Mouse (Mus musculus) midbrain, embryonic 13.5 days (tissue): ENCODE results near the gene Lrrc8e. TPM values are rescaled to one million over a fixed set of nuclear protein-coding genes. Genes with fewer than 3 reads are reported as not detected.
A peak's percentile ranks its signal among the peaks of the same experiment; 100 is the strongest.

Experiments used
- ATAC-seq: fragments of 200-750 bp; cut with Nextera tagmentation; 2 replicates; pipeline ENCODE4 v1.8.0; 2017; ENCODE audit warnings: mild to moderate bottlenecking, moderate TSS enrichment, moderate library complexity
- H3K27ac ChIP-seq: fragments of 300-500 bp; sonication (generic); 2 replicates; pipeline ENCODE4 v1.5.1; 2015; ENCODE audit warnings: inconsistent platforms, mild to moderate bottlenecking, moderate library complexity
- H3K27me3 ChIP-seq: fragments of 300-500 bp; sonication (generic); 2 replicates; pipeline ENCODE4 v1.6.1; 2015; ENCODE audit warnings: mild to moderate bottlenecking, inconsistent platforms
- H3K36me3 ChIP-seq: fragments of 300-500 bp; sonication (generic); 2 replicates; pipeline ENCODE4 v1.6.1; 2015; ENCODE audit warnings: mild to moderate bottlenecking, inconsistent platforms
- H3K4me1 ChIP-seq: fragments of 300-500 bp; sonication (generic); replicated peaks from 2 replicates; pipeline ENCODE4 v1.6.1; 2015; ENCODE audit warnings: inconsistent platforms
- H3K4me2 ChIP-seq: fragments of 300-500 bp; sonication (generic); replicated peaks from 2 replicates; pipeline ENCODE4 v1.6.1; 2015; ENCODE audit warnings: moderate library complexity, mild to moderate bottlenecking, inconsistent platforms
- H3K4me3 ChIP-seq: fragments of 300-500 bp; sonication (generic); replicated peaks from 2 replicates; pipeline ENCODE4 v1.5.1; 2015; ENCODE audit warnings: mild to moderate bottlenecking, inconsistent platforms
- H3K9ac ChIP-seq: fragments of 300-500 bp; sonication (generic); replicated peaks from 2 replicates; pipeline ENCODE4 v1.6.1; 2015; ENCODE audit warnings: mild to moderate bottlenecking, inconsistent platforms
- H3K9me3 ChIP-seq: fragments of 300-500 bp; sonication (generic); 2 replicates; pipeline ENCODE4 v1.6.1; 2016; ENCODE audit warnings: mild to moderate bottlenecking, inconsistent platforms
- WGBS: fragments of 180-500 bp; shearing (Covaris S2); methylation state at CpG from one replicate; pipeline ENCODE4 v1.1.7; 2015; 5-methylcytosine and 5-hydroxymethylcytosine counted together
- polyA plus RNA-seq: library from polyadenylated mRNA; unstranded; fragments of >200 nt; fragmentation: Nextera tagmentation; extraction: Ambion mirVana; gene quantifications from 2 replicates; pipeline ENCODE4 v1.2.1, GENCODE M21; 2015

The Lrrc8e gene
- polyA plus RNA-seq, 1 experiment from 2014 or later = not detected

GRCm38 (mm10) chr8:4226323-4226722 lies 304 bp upstream of the Lrrc8e start:
- WGBS = 26% methylated on average over 4 of the region's 4 CpGs
- peak; percentile 56; the same call in 1 of the 2 replicates for ATAC-seq

GRCm38 (mm10) chr8:4227919-4228318 lies 1.3 kb downstream of the Lrrc8e start:
- Histone ChIP-seq H3K27me3 (peaks cover 25% of the 10 kb centered on the region), H3K4me3 (no peak overlapping the region), H3K9me3 (no peaks in the 10 kb centered on the region), H3K4me2 (no peak overlapping the region), H3K4me1 (peaks cover 5% of the 10 kb centered on the region; the same call in 1 of the 2 replicates), H3K36me3 (no peaks in the 10 kb centered on the region), H3K9ac (no peak overlapping the region), H3K27ac (no peak overlapping the region)
- WGBS = 95% methylated on average over 4 of the region's 4 CpGs
- no peak for ATAC-seq

More at GRCm38 (mm10) chr8:4226323-4226722, 304 bp upstream of the Lrrc8e start:
- Histone ChIP-seq H3K4me3 (no peak overlapping the region), H3K4me2 (peak overlapping the region; percentile 36; the same call in 1 of the 2 replicates), H3K27me3 (peaks cover 25% of the 10 kb centered on the region), H3K27ac (no peak overlapping the region), H3K9ac (0 out of 2 replicates have a peak overlapping the region, but pooled peaks have one; percentile 25), H3K9me3 (no peaks in the 10 kb centered on the region), H3K4me1 (peaks cover 5% of the 10 kb centered on the region; the same call in 1 of the 2 replicates), H3K36me3 (no peaks in the 10 kb centered on the region)

- no peak overlapping the region for H3K9ac ChIP-seq
- H3K27me3 ChIP-seq = peaks cover 25% of the 10 kb centered on the region
- H3K4me2 ChIP-seq = no peak overlapping the region
- no peaks in the 10 kb centered on the region for H3K36me3 ChIP-seq
- no peak for ATAC-seq
- no peaks in the 10 kb centered on the region for H3K9me3 ChIP-seq
- H3K4me1 ChIP-seq = peaks cover 5% of the 10 kb centered on the region; the same call in 1 of the 2 replicates
- WGBS = 65% methylated on average over 5 of the region's 5 CpGs
- H3K27ac ChIP-seq = no peak overlapping the region
- no peak overlapping the region for H3K4me3 ChIP-seq
Measured at GRCm38 (mm10) chr8:4229784-4230183, 3.2 kb downstream of the Lrrc8e start.

GRCm38 (mm10) chr8:4230612-4231351 lies 4.2 kb downstream of the Lrrc8e start:
- no peak overlapping the region for H3K27ac ChIP-seq
- H3K4me1 ChIP-seq = peaks cover 5% of the 10 kb centered on the region; the same call in 1 of the 2 replicates
- WGBS = 69% methylated on average over 10 of the region's 10 CpGs
- no peak for ATAC-seq
- H3K4me2 ChIP-seq = no peak overlapping the region
- peaks cover 24% of the 10 kb centered on the region for H3K27me3 ChIP-seq
- no peak overlapping the region for H3K9ac ChIP-seq
- H3K36me3 ChIP-seq = no peaks in the 10 kb centered on the region
- no peaks in the 10 kb centered on the region for H3K9me3 ChIP-seq
- H3K4me3 ChIP-seq = no peak overlapping the region

GRCm38 (mm10) chr8:4237814-4238433 lies 11.3 kb downstream of the Lrrc8e start:
- WGBS = 20% methylated on average over 15 of the region's 15 CpGs
- peak overlapping the region; percentile 95 for H3K27ac ChIP-seq
- no peaks in the 10 kb centered on the region for H3K9me3 ChIP-seq
- ATAC-seq = peak; percentile 4
- no peaks in the 10 kb centered on the region for H3K27me3 ChIP-seq
- H3K4me1 ChIP-seq = peaks cover 37% of the 10 kb centered on the region
- peaks cover 17% of the 10 kb centered on the region for H3K36me3 ChIP-seq
- H3K4me2 ChIP-seq = peak overlapping the region; percentile 61
- H3K4me3 ChIP-seq = peak overlapping the region; percentile 85
- peak overlapping the region; percentile 71 for H3K9ac ChIP-seq

- Histone ChIP-seq H3K27ac (peak within 1 kb of the TSS; percentile 95), H3K27me3 (no peaks in the 10 kb centered on the region), H3K36me3 (peaks cover 24% of the 10 kb centered on the region), H3K9me3 (no peaks in the 10 kb centered on the region), H3K9ac (peak within 1 kb of the TSS; percentile 80), H3K4me2 (peak within 1 kb of the TSS; percentile 77), H3K4me1 (peaks cover 37% of the 10 kb centered on the region), H3K4me3 (peak within 1 kb of the TSS; percentile 85)
- ATAC-seq = peak; percentile 94
- WGBS = under 1% methylated on average over 70 of the region's 71 CpGs
Measured at GRCm38 (mm10) chr8:4238434-4239192, 12.0 kb downstream of the Lrrc8e start, which contains the start of the genes Map2k7 and Gm49320. TSS of gene Map2k7 (plus strand) at chr8:4238740. TSS of gene Gm49320 (plus strand) at chr8:4238865.

- H3K36me3 ChIP-seq = peaks cover 31% of the 10 kb centered on the region
- 16% methylated on average over 19 of the region's 19 CpGs for WGBS
- peak overlapping the region; percentile 85 for H3K4me3 ChIP-seq
- no peaks in the 10 kb centered on the region for H3K27me3 ChIP-seq
- H3K9ac ChIP-seq = peak overlapping the region; percentile 80
- peaks cover 37% of the 10 kb centered on the region for H3K4me1 ChIP-seq
- H3K9me3 ChIP-seq = no peaks in the 10 kb centered on the region
- ATAC-seq = no peak
- H3K27ac ChIP-seq = peak overlapping the region; percentile 95
- H3K4me2 ChIP-seq = peak overlapping the region; percentile 77
Measured at GRCm38 (mm10) chr8:4239193-4239890, 12.7 kb downstream of the Lrrc8e start.

GRCm38 (mm10) chr8:4245061-4245460 lies 18.4 kb downstream of the Lrrc8e start:
- Histone ChIP-seq H3K36me3 (peaks cover 85% of the 10 kb centered on the region), H3K27me3 (peaks cover 15% of the 10 kb centered on the region; the same call in 1 of the 2 replicates), H3K4me2 (no peak overlapping the region), H3K9me3 (no peaks in the 10 kb centered on the region), H3K27ac (no peak overlapping the region), H3K4me1 (peaks cover 25% of the 10 kb centered on the region), H3K4me3 (no peak overlapping the region), H3K9ac (no peak overlapping the region)
- WGBS = 97% methylated on average over 5 of the region's 5 CpGs
- no peak for ATAC-seq

- Histone ChIP-seq H3K27me3 (peaks cover 15% of the 10 kb centered on the region; the same call in 1 of the 2 replicates), H3K4me3 (no peak overlapping the region), H3K4me1 (peaks cover 24% of the 10 kb centered on the region), H3K9ac (no peak overlapping the region), H3K36me3 (peaks cover 87% of the 10 kb centered on the region), H3K9me3 (no peaks in the 10 kb centered on the region), H3K4me2 (no peak overlapping the region), H3K27ac (no peak overlapping the region)
- no peak for ATAC-seq
- 82% methylated on average over 13 of the region's 13 CpGs for WGBS
Measured at GRCm38 (mm10) chr8:4245737-4246136, 19.1 kb downstream of the Lrrc8e start.

- H3K9ac ChIP-seq = no peak overlapping the region
- no peak for ATAC-seq
- H3K9me3 ChIP-seq = no peaks in the 10 kb centered on the region
- H3K4me1 ChIP-seq = peaks cover 15% of the 10 kb centered on the region
- WGBS = 95% methylated on average over 8 of the region's 8 CpGs
- H3K4me2 ChIP-seq = no peak overlapping the region
- H3K27ac ChIP-seq = no peak overlapping the region
- peaks cover 77% of the 10 kb centered on the region for H3K36me3 ChIP-seq
- H3K4me3 ChIP-seq = no peak overlapping the region
- H3K27me3 ChIP-seq = peaks cover 15% of the 10 kb centered on the region; the same call in 1 of the 2 replicates
Measured at GRCm38 (mm10) chr8:4247241-4247640, 20.6 kb downstream of the Lrrc8e start.

GRCm38 (mm10) chr8:4247951-4248540 lies 21.4 kb downstream of the Lrrc8e start, which contains the start of gene Tgfbr3l:
TSS of gene Tgfbr3l (plus strand) at chr8:4248214.
- H3K9me3 ChIP-seq = no peaks in the 10 kb centered on the region
- WGBS = 82% methylated on average over 15 of the region's 15 CpGs
- peaks cover 15% of the 10 kb centered on the region; the same call in 1 of the 2 replicates for H3K27me3 ChIP-seq
- peaks cover 20% of the 10 kb centered on the region for H3K4me1 ChIP-seq
- H3K36me3 ChIP-seq = peaks cover 69% of the 10 kb centered on the region
- no peak within 1 kb of the TSS for H3K27ac ChIP-seq
- ATAC-seq = no peak
- peak within 1 kb of the TSS; percentile 41; the same call in 1 of the 2 replicates for H3K9ac ChIP-seq
- H3K4me2 ChIP-seq = no peak within 1 kb of the TSS
- no peak within 1 kb of the TSS for H3K4me3 ChIP-seq
